Mouse (Mus musculus): ENCODE measurements around the gene Stfa3.

DNA sequence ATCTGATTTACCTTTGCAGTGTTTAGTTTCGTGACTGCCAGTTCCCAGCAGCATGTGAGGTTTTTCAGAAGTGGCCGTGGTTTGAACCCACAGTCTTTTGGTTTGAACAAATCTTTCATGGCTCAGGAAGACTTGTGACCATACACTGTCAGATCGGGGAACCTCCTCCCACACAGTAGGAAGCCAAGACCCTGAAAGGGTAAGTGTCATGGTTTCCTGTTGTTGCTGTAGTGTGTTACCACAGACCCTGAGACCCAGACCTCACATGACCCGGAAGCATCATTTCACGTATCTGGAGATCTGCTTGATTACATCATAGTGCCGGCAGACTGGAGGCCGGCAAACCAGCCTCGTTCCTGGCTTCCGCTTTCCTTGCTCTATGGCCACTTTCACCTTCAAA lies 21.7 kb upstream of the Stfa3 start:
- TF ChIP-seq CTCF (IDR thresholded peaks at IDR 0.05; ENCODE audit: extremely low read depth, insufficient read depth, low read length) (no peak), POLR2A (IDR thresholded peaks at IDR 0.05; ENCODE audit: extremely low read depth, insufficient read depth, low read length) (no peak)
